Mouse (Mus musculus): ENCODE results near the gene Smyd3.

DNA sequence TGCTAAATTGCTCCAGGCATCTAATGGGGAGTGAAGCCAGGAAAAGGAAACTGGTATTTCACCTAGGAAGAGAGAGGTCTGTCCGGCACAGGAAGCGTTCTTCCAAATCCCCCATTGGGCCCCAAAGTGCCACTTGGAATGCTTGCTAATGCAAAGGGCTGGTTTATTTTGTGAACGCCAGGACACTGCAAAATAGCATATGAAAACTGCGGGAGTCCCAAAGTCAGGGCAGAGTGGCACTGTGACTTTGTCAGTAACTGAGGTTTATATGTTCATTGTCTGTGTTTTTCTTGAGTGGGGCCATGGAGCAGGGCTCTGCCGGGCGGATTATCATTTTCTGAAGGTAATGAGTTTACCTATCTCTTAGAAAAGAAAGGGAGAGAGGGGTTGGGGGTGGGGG is 526.8 kb downstream of the Smyd3 start:
- no peak for TF ChIP-seq EP300 (optimal IDR thresholded peaks at IDR 0.05)
- TF ChIP-seq CTCF (IDR thresholded peaks at IDR 0.05; ENCODE audit: low read depth) = no peak

Measured in stomach, postnatal 0 days (tissue).